Mouse (Mus musculus) heart, postnatal 14 days (tissue): ENCODE data around the gene Jag1. TPM values are rescaled to one million over a fixed set of nuclear protein-coding genes. Genes with fewer than 3 reads are reported as not detected.

Experiments used
- DNase-seq, 2 experiments: peaks; one replicate each; pipeline ENCODE4 v3.0.0; 2021 to 2022
- intact Hi-C: fragments of 180-260 bp; cut with DNase I; formaldehyde crosslinking; loops from one replicate; pipeline ENCODE4 v1.15.1; 2025
- total RNA-seq, 2 experiments: library from RNA; stranded (reverse); gene quantifications; 2 replicates each; pipeline ENCODE4 v1.2.3; 2021

Gene Jag1
- total RNA-seq, 2 experiments from 2014 or later, result 15.7 to 16.0 TPM

GRCm38 (mm10) chr2:137073473-137074312 lies 42.8 kb downstream of the Jag1 start:
- DNase-seq, result no peak

GRCm38 (mm10) chr2:137067479-137068110 lies 48.8 kb downstream of the Jag1 start:
- DNase-seq, result peak; percentile 28 to 31
- intact Hi-C loops, result no loop called here

More at GRCm38 (mm10) chr2:137073473-137074312, 42.8 kb downstream of the Jag1 start:
- intact Hi-C loops, result no loop called here

- no peak for DNase-seq
- intact Hi-C loops, result no loop called here
Observed at GRCm38 (mm10) chr2:137064513-137064912, 51.9 kb downstream of the Jag1 start.

- DNase-seq, result no peak
- intact Hi-C loops, result no loop called here
Observed at GRCm38 (mm10) chr2:137063829-137064228, 52.6 kb downstream of the Jag1 start.

GRCm38 (mm10) chr2:137049906-137050305 lies 66.5 kb downstream of the Jag1 start:
- peak in 1 of 2 experiments; percentile 24 for DNase-seq
- intact Hi-C loops, result no loop called here

GRCm38 (mm10) chr2:137049367-137049766 lies 67.1 kb downstream of the Jag1 start:
- intact Hi-C loops, result no loop called here
- no peak for DNase-seq

GRCm38 (mm10) chr2:137044122-137044521 lies 72.3 kb downstream of the Jag1 start:
- no peak for DNase-seq
- intact Hi-C loops, result no loop called here

Other genes starting within 250 kb of the Jag1 start
- gene AL731706.2, start 231.0 kb downstream of the Jag1 start, total RNA-seq, result 10 to 100 TPM; 19.8 to 23.8 TPM
- 1 to 10 TPM; 2.3 to 2.4 TPM for gene Slx4ip, start 225.4 kb downstream of the Jag1 start, total RNA-seq
- gene AL731706.1, start 225.3 kb downstream of the Jag1 start, total RNA-seq, result 10 to 100 TPM; 25.2 to 35.5 TPM
- 10 to 100 TPM; 38.2 to 47.5 TPM for gene Mkks, start 225.3 kb downstream of the Jag1 start, total RNA-seq